In genomic region chr1:181321149-181321548, GRCm38 (mm10) we compare ENCODE assay signal across 21 mouse cellular contexts. TPM values are rescaled to one million over a fixed set of nuclear protein-coding genes. Genes with fewer than 3 reads are reported as not detected.
"Had no signal": no experiment of that assay in that cellular context is flagged by ENCODE, and none has a peak within 500 bp of the region (broad histone marks: within the 10 kb centered on the region; RNA-seq: fewer than 3 reads in every experiment).

No protein-coding gene starts in this region.

- H3K36me3 ChIP-seq: midbrain, embryonic 10.5 days; midbrain, embryonic 12.5 days; neural tube, embryonic 13.5 days; neural tube, embryonic 15.5 days had no signal

- H3K27ac ChIP-seq: midbrain, embryonic 10.5 days; midbrain, embryonic 12.5 days; neural tube, embryonic 13.5 days; neural tube, embryonic 15.5 days had no signal

- DNase-seq: lung, adult 18-20 months; lung, embryonic 14.5 days; lung, postnatal 10 days; lung, postnatal 4 days; midbrain, embryonic 14.5 days; retina, postnatal 1 day; right cerebral cortex, postnatal 25 days; right cerebral cortex, postnatal 4 days; spleen, adult 18-20 months; thymus, adult 18-20 months; thymus, postnatal 14 days; thymus, postnatal 36 days had no signal

- H3K4me3 ChIP-seq: midbrain, embryonic 10.5 days; midbrain, embryonic 12.5 days; myocyte; neural tube, embryonic 13.5 days; neural tube, embryonic 15.5 days had no signal

- H3K4me1 ChIP-seq: midbrain, embryonic 10.5 days; midbrain, embryonic 12.5 days; neural tube, embryonic 13.5 days; neural tube, embryonic 15.5 days had no signal

- H3K9me3 ChIP-seq: neural tube, embryonic 13.5 days; neural tube, embryonic 15.5 days had no signal

- H3K27me3 ChIP-seq: midbrain, embryonic 12.5 days; neural tube, embryonic 13.5 days; neural tube, embryonic 15.5 days had no signal

- ATAC-seq: midbrain, embryonic 16.5 days had no signal

RNA-seq across cellular contexts. Expression of gene Cnih3, which starts 31.3 kb away (rescaled TPM):
- total RNA-seq: megakaryocyte, adult 5-6 weeks; megakaryocyte-erythroid progenitor cell, adult 5-6 weeks had no signal
- polyA plus RNA-seq: liver, embryonic 16.5 days; lung, embryonic 14.5 days had no signal
